Mouse (Mus musculus) lung, adult 18-20 months (tissue): ENCODE data around the gene Tasp1.
"Not testable (repeated sequence)": the region's sequence is repeated elsewhere in the genome, so short reads cannot be mapped to it uniquely, and the experiment has no call there.

Experiments
- DNase-seq, 2 experiments: peaks; one replicate each; pipeline ENCODE4 v3.0.0; 2022; ENCODE audit warnings: mixed read lengths in 2 of 2

Tasp1 gene

GRCm38 (mm10) chr2:140051607-140052126 is 14.9 kb downstream of the Tasp1 start:
- no peak for DNase-seq

DNA sequence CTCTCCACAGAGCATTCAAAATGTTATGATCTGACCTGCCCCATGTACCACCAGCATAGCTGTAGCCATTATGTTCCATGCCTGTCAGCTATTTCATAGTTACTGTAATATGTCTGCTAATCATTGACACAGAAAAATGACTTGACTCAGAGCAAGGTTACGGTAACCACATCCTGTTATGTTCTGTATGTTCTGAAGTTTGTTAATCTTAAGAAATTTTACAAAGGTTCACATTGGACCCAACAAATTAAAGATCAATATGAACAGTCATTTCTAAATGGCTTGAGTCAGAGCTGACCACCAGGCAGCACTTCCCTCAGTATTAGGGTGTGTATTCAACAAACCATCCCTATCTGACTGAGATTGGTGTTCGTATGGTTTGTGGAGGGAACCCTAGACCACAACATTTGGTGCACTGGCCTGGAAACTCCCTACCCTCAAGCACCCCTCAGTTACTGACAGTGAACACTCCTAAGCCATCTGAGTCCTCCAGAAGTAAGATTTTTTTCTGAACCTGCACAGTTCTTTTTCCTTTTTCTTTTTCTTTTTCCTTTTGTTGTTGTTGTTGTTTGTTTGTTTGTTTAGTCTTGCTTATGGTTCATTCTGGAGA is 24.0 kb downstream of the Tasp1 start:
- no peak for DNase-seq

DNA sequence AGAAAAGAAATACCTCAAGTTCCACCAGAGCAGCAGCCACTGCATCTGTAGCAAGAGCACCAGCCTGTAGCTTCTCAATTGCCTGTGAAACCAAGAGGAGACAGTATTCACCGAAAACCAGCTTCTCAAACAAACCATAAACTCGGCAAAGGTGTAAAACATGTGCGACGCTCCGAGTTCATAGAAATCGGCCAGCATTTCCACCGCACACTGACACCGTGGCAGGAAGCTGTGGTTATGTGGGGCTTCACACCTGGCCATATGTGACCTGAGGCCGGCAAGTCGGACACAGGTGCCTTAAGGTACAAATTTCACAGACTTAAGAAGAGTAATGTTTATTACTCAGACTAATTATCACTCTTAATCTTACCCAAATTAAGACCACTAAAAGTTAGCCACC is 24.5 kb downstream of the Tasp1 start:
- DNase-seq = no peak

DNA sequence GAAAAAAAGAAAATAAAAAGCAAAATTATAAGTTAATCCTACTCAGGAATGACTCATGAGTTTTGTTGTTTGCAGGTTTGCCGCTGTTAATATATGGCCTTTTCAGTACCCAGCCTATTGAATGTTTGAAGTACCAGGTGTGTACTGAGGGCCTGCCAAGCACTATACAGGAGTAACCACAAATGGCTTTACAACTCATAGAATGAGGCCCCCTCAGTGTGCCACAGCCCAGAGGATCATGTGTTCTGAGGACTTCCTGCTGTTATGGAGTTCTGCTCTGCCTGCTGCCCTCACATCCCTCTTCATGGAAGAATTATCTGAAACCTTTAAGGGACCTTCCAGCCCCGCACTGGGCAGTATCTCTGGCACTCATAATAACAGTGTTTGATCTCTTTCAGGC is 29.1 kb downstream of the Tasp1 start:
- DNase-seq = no peak

GRCm38 (mm10) chr2:140036854-140037253 is 29.8 kb downstream of the Tasp1 start:
- DNase-seq = no peak

DNA sequence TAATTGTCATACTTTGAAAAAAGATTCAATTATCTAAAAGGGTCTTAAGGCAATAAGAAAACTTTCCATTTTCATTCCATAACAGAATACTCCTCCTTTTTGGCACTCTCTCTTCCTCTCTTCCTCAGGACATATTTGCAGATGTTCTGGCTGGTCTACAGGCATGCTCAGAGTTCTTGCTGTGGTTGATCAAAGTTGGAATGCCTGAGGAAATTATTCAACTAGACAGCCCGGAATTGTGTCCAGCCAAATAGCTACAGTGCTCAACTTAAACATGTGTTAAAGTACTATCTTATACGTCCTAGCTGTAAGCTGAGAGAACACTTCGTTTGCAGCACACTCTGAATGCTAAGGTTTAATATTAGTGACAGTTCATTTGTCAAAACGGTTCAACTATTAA is 41.7 kb downstream of the Tasp1 start:
- no peak for DNase-seq

DNA sequence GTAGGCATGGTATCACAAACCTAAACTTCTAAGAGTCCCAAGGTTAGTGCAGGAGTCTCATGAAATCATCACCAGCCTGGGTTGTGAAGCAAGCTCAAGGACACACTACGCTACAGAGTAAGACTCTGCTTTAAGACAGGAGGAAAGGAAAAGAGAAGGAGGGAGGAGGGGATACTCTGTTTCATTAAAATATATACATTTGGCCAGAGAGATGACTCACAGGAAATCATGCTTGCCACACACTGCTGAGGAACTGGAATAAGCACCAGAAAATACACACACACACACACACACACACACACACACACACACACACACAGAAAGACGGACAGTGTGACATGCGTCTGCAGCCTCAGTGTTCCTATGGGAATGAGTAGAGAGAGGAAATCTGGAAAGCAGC is 59.2 kb downstream of the Tasp1 start:
- no peak for DNase-seq

- no peak for DNase-seq
These were observed 68.4 kb downstream of the Tasp1 start for GRCm38 (mm10) chr2:139998170-139998569.

- DNase-seq = not testable (repeated sequence)
These were observed 76.7 kb downstream of the Tasp1 start for GRCm38 (mm10) chr2:139989907-139990306.

- no peak for DNase-seq
These were observed 99.2 kb downstream of the Tasp1 start for GRCm38 (mm10) chr2:139967451-139967850.

GRCm38 (mm10) chr2:139966288-139966687 is 100.3 kb downstream of the Tasp1 start:
- peak; percentile 15 to 45 for DNase-seq

- DNase-seq = no peak
These were observed 117.8 kb downstream of the Tasp1 start for GRCm38 (mm10) chr2:139948843-139949242.

DNA sequence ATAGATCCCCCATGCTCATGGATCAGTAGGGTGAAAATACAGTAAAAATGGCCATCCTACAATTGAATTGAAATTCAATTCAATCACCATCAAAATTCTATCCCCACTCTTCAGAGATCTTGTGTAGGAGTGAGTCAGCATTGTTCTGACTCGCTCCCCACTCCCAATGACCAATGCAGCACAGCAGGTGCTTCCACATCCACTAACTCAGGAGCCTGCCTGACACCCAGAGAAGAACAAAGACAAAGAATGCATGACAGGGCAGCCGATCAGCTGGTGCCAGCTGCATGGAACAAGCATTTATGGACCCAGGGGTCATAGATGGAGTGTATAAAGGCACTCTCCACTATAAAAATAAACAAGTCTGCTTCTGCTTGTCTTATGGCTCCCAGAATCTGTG is 129.0 kb downstream of the Tasp1 start:
- DNase-seq = no peak

DNA sequence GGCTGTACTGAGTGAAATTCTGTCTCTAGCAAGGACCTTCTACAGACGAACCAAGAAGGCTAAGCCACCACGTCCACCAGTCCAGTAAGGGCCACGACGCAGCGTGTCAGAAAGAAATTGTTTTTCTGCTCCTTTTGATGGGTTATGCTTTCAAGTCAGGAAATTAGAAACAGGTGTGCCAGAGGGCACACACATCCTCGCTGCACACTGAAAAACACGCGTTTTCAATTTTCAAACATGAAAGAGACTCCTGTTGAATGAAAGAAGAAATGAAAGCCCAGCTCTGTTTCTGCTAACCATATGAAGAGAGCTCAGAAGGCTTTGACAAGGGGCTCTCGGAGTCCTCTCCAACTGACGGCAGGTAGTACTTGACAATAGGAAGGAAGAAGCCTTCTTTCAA is 132.0 kb downstream of the Tasp1 start:
- DNase-seq = no peak

DNA sequence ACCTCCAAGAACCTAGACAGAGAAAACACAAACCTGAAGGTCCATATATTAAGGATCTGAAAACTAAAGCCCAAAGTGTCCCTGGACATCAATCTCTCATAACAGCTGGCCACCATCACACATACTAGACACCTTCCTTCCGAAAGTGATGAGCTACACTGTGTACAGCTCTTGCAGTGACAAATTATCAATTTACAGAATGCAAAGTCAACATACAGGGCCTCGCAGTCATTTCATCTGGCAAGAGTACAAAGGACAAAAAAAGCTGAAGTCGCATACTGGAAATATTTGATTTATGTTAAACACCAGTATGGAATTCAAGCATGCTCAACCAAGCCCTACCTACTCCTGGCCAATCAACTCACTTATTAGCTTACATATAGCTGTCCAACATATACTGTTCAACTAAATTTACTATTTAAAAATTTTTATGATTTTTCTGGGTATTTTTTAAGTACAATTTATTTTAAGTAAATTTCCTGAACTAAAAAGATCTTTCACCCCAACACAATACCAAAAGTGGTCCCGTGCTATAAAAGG is 132.5 kb downstream of the Tasp1 start:
- DNase-seq = no peak

GRCm38 (mm10) chr2:139932211-139932610 is 134.4 kb downstream of the Tasp1 start:
- no peak for DNase-seq

- DNase-seq = no peak
These were observed 141.7 kb downstream of the Tasp1 start for GRCm38 (mm10) chr2:139924937-139925336.

- DNase-seq = not testable (repeated sequence)
These were observed 145.2 kb downstream of the Tasp1 start for GRCm38 (mm10) chr2:139921395-139921794.

DNA sequence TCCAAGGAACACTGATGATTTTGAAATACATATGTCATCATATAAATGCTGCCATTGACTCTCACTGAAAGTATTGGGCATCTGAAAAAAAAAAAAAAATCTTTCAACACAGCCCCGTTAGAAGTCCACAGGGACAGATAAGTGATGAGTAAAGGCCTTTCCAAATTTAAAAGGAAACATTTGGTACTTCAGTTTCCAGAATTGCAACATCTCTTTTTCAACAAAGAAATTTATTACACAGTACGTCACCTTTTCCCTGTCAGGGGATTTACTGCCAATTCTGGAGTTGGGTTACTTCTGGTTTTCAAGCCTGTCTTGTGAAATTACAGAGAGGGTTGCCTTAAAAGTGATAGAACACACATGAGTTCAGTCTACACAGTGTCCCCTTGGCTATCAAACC is 146.8 kb downstream of the Tasp1 start:
- peak in 1 of 2 experiments; percentile 32 for DNase-seq

- no peak for DNase-seq
These were observed 160.0 kb downstream of the Tasp1 start for GRCm38 (mm10) chr2:139906441-139907157.

DNA sequence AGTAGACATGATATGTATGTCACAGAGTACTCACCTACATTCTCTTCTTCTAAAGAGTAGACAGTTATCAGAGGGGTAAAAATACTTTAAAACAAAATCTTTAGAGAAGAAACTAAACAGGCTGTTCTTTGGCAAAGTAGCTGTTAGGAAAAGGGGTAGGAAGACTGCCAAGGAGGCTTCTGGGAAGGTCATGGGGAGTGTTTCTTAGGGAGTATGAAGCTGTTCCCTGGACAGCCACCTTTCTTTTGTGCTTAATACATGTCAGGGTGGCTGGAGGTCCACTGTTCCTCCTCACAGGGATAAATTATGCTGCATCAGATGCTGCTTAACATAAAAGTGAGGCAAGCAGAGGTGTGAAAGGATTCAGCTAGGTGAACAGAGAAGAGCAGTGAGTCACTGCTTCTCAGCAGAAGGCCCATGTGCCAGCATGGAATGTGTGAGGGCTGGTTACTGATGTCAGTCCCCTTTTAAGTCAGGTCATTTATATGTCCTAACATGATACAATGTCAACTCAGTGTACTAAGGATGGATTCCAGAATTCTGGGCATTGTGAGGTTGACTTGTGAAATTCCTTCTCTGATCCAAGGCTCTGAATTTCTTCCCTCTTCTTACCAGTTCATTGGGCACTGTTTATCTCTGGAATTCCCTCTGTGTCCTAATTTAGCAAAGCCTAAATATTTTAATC is 175.1 kb downstream of the Tasp1 start:
- peak; percentile 11 to 24 for DNase-seq

DNA sequence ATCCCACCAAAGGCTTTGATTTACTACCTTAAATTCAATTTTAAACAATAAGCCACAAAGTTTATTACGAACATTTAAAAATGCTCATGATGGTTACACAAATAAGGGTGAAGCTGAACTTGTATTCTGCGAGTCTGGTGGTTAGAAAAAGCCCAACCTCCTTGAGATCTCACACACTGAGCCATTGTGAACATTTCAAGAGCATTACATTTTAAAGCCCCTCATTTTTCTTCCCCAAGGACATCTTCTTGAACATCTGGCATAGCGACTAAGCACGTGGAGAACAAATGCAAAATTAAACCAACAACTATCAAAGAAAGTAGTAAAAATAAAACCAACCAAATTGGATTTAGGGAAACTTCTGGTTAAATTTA is 182.4 kb downstream of the Tasp1 start:
- no peak for DNase-seq

DNA sequence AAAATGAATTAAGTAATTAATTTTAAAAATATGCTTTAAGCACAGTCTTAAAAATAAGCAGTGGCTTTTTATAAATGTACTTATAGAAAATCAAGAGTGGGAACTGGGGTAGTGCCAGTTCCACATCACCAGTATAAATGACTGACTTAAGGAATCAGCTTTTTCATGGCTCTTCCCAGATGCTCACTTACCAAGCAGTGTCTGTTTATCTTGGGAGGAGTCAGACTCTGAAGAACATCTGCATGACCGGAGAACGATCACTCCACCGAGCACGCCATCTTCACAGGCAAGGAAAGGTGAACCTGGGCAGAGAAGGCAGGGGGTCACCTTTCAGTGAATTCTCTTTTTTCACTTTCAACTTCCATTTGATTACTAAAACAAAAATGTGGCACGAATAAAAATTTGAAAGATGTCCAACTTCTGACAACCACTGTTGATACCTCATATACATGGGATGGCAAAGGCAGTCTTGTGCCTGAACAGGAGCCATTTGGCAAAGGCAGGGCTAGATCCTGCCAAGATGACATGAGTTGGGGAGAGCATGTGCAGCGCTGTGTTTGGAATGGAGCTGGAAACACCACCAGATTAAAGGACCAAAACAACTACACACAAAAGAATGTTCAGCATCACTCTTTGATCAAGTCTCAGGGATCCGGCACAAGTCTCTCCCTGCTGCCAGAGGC is 182.9 kb downstream of the Tasp1 start:
- DNase-seq = peak; percentile 17 to 24
